Mouse (Mus musculus): Measurements from ENCODE around the gene Agfg2.

Gene Agfg2

GRCm38 (mm10) chr5:137613550-137613949 lies 71.0 kb downstream of the Agfg2 start, which contains the start of gene Pcolce:
Gene Pcolce, minus strand, starts transcription at chr5:137613784.
- peak within 1 kb of the TSS; percentile 80 for H3K4me3 ChIP-seq (replicated peaks; ENCODE audit: low read length)
- H3K4me1 ChIP-seq (replicated peaks; ENCODE audit: low read depth, low read length): peaks cover 72% of the 10 kb centered on the region

GRCm38 (mm10) chr5:137613076-137613475 lies 71.5 kb downstream of the Agfg2 start:
- H3K36me3 ChIP-seq (ENCODE audit: insufficient read depth, low read length): no peaks in the 10 kb centered on the region; the same call in 1 of the 2 replicates
- no peaks in the 10 kb centered on the region for H3K9me3 ChIP-seq (ENCODE audit: low read length)
- H3K4me3 ChIP-seq (replicated peaks; ENCODE audit: low read length): peak overlapping the region; percentile 80
- TF ChIP-seq POU5F1 (IDR thresholded peaks at IDR 0.05; ENCODE audit: borderline replicate concordance, low read length) (no peak), CTCF (conservative IDR thresholded peaks at IDR 0.05; ENCODE audit: low read length) (no peak), NANOG (IDR thresholded peaks at IDR 0.05; ENCODE audit: borderline replicate concordance, low read length) (no peak)
- no peaks in the 10 kb centered on the region for H3K27me3 ChIP-seq (ENCODE audit: insufficient read depth, low read length)
- H3K4me1 ChIP-seq (replicated peaks; ENCODE audit: low read depth, low read length): peaks cover 76% of the 10 kb centered on the region

More at GRCm38 (mm10) chr5:137613550-137613949, 71.0 kb downstream of the Agfg2 start, which contains the start of gene Pcolce:
- H3K36me3 ChIP-seq (ENCODE audit: insufficient read depth, low read length): no peaks in the 10 kb centered on the region; the same call in 1 of the 2 replicates
- TF ChIP-seq CTCF (conservative IDR thresholded peaks at IDR 0.05; ENCODE audit: low read length) (no peak), POU5F1 (IDR thresholded peaks at IDR 0.05; ENCODE audit: borderline replicate concordance, low read length) (no peak), NANOG (IDR thresholded peaks at IDR 0.05; ENCODE audit: borderline replicate concordance, low read length) (no peak)
- no peaks in the 10 kb centered on the region for H3K9me3 ChIP-seq (ENCODE audit: low read length)
- H3K27me3 ChIP-seq (ENCODE audit: insufficient read depth, low read length): 0 out of 2 replicates have a peak, but pooled peaks cover 1% of the 10 kb centered on the region

DNA sequence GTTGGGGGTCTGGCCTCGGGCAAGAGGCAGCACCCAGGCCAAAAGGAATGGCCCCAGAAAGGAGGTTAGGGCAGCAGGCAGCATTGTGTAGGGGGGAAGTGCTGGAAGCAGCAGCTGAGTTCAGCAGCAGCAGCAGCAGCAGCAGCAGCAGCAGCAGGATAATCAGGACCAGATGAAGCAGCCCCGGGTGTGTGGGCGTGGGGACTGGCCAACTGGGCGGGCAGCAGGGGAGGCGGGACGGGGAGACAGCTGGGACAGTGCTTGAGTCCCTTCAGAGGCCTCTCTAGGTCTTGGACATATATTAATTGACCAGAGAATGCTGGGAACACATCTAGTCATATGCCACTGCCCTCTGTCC lies 73.3 kb downstream of the Agfg2 start:
- H3K27me3 ChIP-seq (ENCODE audit: insufficient read depth, low read length): no peaks in the 10 kb centered on the region
- peaks cover 89% of the 10 kb centered on the region for H3K4me1 ChIP-seq (replicated peaks; ENCODE audit: low read depth, low read length)
- H3K9me3 ChIP-seq (ENCODE audit: low read length): no peaks in the 10 kb centered on the region
- no peak for TF ChIP-seq POU5F1 (IDR thresholded peaks at IDR 0.05; ENCODE audit: borderline replicate concordance, low read length)
- no peak for TF ChIP-seq CTCF (conservative IDR thresholded peaks at IDR 0.05; ENCODE audit: low read length)
- no peak for TF ChIP-seq NANOG (IDR thresholded peaks at IDR 0.05; ENCODE audit: borderline replicate concordance, low read length)
- peak overlapping the region; percentile 80 for H3K4me3 ChIP-seq (replicated peaks; ENCODE audit: low read length)
- H3K36me3 ChIP-seq (ENCODE audit: insufficient read depth, low read length): peaks cover 18% of the 10 kb centered on the region

DNA sequence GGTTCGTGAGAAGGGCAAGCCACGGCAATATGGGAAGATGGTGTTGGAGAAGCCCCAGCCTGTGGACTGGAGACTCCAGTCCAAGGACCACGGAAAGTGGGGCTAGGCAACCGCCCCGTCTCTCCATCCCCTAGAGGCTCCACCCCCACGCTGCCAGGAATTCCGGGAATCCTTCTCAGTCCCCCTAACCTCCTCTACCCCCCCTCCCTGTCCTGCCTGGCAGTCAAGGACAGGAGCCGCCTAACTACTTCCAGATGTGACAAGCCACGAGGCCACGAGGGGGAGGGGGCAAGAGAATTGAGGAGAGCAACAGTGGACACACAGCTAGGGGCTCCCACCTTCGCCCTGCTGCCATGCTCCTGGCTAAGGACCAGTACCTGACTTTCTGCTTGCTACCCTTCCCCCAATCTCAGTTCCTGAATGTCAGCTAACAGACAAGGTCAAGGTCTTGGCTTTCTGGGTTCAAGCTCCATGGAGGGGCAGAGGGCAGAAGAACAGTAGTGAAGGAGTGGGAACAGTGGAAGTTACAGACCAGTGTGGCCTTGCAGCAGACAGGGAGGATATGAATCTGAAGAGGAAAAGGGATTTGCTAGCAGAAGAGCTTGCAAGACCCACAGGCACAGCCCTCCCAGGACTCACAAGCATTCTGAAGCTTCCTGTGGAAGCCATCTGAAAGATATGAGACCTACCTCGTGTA lies 73.8 kb downstream of the Agfg2 start:
- H3K9me3 ChIP-seq (ENCODE audit: low read length): no peaks in the 10 kb centered on the region
- peaks cover 91% of the 10 kb centered on the region for H3K4me1 ChIP-seq (replicated peaks; ENCODE audit: low read depth, low read length)
- peak overlapping the region; percentile 80 for H3K4me3 ChIP-seq (replicated peaks; ENCODE audit: low read length)
- TF ChIP-seq NANOG (IDR thresholded peaks at IDR 0.05; ENCODE audit: borderline replicate concordance, low read length): no peak
- peaks cover 23% of the 10 kb centered on the region for H3K36me3 ChIP-seq (ENCODE audit: insufficient read depth, low read length)
- no peaks in the 10 kb centered on the region for H3K27me3 ChIP-seq (ENCODE audit: insufficient read depth, low read length)

GRCm38 (mm10) chr5:137610056-137610455 lies 74.5 kb downstream of the Agfg2 start:
- Histone ChIP-seq H3K4me1 (replicated peaks; ENCODE audit: low read depth, low read length) (peaks cover 92% of the 10 kb centered on the region), H3K9me3 (ENCODE audit: low read length) (no peaks in the 10 kb centered on the region), H3K27me3 (ENCODE audit: insufficient read depth, low read length) (no peaks in the 10 kb centered on the region), H3K36me3 (ENCODE audit: insufficient read depth, low read length) (peaks cover 30% of the 10 kb centered on the region), H3K4me3 (replicated peaks; ENCODE audit: low read length) (peak overlapping the region; percentile 80)
- TF ChIP-seq CTCF (conservative IDR thresholded peaks at IDR 0.05; ENCODE audit: low read length) (no peak), NANOG (IDR thresholded peaks at IDR 0.05; ENCODE audit: borderline replicate concordance, low read length) (no peak), POU5F1 (IDR thresholded peaks at IDR 0.05; ENCODE audit: borderline replicate concordance, low read length) (no peak)

DNA sequence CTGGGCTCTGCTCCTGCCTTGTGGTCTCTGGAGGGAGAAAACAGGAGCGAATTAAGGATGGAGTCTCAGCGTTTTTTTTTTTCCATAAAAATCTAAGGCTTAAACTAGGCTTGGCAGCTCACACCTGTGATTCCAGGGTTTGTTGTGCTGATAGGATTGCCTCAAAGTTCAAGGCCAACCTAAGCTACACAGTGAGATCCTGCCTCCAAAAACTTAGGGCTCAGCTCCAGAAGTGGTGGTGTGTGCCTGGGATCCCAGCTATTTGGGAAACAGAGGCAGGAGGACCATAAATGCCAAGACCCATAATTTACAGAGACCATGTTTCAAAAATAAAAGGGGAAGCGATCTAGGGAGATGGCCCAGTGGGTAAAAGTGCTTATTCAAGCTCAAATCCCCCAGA lies 75.2 kb downstream of the Agfg2 start:
- TF ChIP-seq CTCF (conservative IDR thresholded peaks at IDR 0.05; ENCODE audit: low read length): no peak
- TF ChIP-seq NANOG (IDR thresholded peaks at IDR 0.05; ENCODE audit: borderline replicate concordance, low read length): no peak
- no peak for TF ChIP-seq POU5F1 (IDR thresholded peaks at IDR 0.05; ENCODE audit: borderline replicate concordance, low read length)
- Histone ChIP-seq H3K4me3 (replicated peaks; ENCODE audit: low read length) (peak overlapping the region; percentile 80), H3K27me3 (ENCODE audit: insufficient read depth, low read length) (no peaks in the 10 kb centered on the region), H3K36me3 (ENCODE audit: insufficient read depth, low read length) (peaks cover 35% of the 10 kb centered on the region), H3K9me3 (ENCODE audit: low read length) (no peaks in the 10 kb centered on the region), H3K4me1 (replicated peaks; ENCODE audit: low read depth, low read length) (peaks cover 89% of the 10 kb centered on the region)

- Histone ChIP-seq H3K4me3 (replicated peaks; ENCODE audit: low read length) (peak overlapping the region; percentile 80), H3K4me1 (replicated peaks; ENCODE audit: low read depth, low read length) (peaks cover 90% of the 10 kb centered on the region), H3K27me3 (ENCODE audit: insufficient read depth, low read length) (no peaks in the 10 kb centered on the region), H3K9me3 (ENCODE audit: low read length) (no peaks in the 10 kb centered on the region), H3K36me3 (ENCODE audit: insufficient read depth, low read length) (peaks cover 41% of the 10 kb centered on the region)
- TF ChIP-seq POU5F1 (IDR thresholded peaks at IDR 0.05; ENCODE audit: borderline replicate concordance, low read length) (no peak), CTCF (conservative IDR thresholded peaks at IDR 0.05; ENCODE audit: low read length) (no peak), NANOG (IDR thresholded peaks at IDR 0.05; ENCODE audit: borderline replicate concordance, low read length) (no peak)
Measured at GRCm38 (mm10) chr5:137608654-137609190, 75.8 kb downstream of the Agfg2 start.

DNA sequence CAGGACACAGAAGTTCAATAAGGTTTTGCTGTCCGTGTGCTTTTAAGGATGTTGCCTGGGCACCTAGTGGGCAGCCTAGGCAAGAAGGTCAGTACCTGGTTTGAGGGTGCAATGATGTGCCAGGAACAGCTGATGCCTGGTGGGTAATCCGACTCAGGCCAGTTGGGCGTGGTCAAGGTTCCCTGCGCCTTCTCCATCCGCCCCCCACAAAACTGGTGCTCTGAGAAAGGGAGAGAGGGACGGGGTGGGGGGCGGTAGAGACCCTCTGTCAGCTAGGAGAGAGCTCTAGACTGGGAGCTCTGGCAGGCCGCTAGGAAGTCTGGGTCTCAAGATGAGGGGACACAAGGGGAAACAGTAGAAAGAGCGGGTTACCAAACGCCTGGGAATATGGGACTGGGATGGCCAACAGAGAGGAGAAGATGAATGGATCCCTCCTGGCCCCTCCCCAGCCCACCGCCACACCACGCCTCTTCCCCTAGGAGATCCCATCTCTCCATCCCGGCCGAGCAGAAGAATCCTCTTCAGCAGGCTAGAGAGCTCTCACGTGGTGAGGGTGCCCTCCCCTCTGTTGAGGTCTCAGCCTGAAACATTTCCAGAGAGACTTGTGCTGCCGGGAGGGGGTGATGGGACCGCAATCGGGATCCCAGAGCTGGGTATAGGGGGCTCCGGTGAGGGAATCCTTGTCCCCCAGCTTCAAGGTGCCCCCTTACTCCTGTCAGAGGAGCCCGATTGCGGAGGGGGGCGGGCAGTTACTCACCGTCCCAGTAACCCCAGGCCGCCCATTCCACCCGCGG lies 76.5 kb downstream of the Agfg2 start:
- Histone ChIP-seq H3K4me3 (replicated peaks; ENCODE audit: low read length) (peak overlapping the region; percentile 80), H3K36me3 (ENCODE audit: insufficient read depth, low read length) (peaks cover 47% of the 10 kb centered on the region), H3K4me1 (replicated peaks; ENCODE audit: low read depth, low read length) (peaks cover 90% of the 10 kb centered on the region), H3K9me3 (ENCODE audit: low read length) (no peaks in the 10 kb centered on the region), H3K27me3 (ENCODE audit: insufficient read depth, low read length) (no peaks in the 10 kb centered on the region)
- no peak for TF ChIP-seq POU5F1 (IDR thresholded peaks at IDR 0.05; ENCODE audit: borderline replicate concordance, low read length)
- no peak for TF ChIP-seq CTCF (conservative IDR thresholded peaks at IDR 0.05; ENCODE audit: low read length)
- no peak for TF ChIP-seq NANOG (IDR thresholded peaks at IDR 0.05; ENCODE audit: borderline replicate concordance, low read length)
